In the genomic region with DNA sequence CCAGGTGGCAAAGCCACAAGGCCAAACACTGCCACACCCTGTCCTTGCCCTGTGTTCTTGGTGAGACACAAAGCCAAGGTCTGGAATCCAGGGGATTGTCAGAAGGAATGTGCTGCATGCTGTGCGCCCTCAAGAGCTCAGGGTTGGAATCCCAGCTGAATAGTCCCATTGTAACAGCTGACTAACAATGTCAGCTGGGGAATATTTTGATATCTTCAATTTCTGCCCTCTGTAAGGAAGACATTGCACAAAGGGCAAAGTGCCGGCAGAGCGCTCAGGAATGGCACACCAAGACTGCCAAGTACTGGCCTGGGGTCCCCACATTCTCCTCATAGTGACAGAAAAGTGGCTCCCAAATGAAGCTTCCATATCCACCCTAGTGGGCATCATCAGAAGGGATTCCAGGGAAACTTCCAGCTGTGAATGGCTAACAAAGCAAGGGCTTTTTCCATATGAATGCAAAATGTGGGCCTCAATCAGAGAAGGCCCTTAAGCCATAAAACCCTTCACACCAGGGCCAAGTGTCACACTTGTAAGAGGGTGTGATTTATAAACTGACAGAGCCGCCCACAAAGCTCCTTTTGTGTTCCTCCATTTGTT, we compare ENCODE assay signal across 8 mouse cellular contexts. TPM values are rescaled to one million over a fixed set of nuclear protein-coding genes. Genes with fewer than 3 reads are reported as not detected.
A peak's percentile ranks its signal among the peaks of the same experiment; 100 is the strongest.
DNase-seq lines count a peak whose midpoint lies in the region; ATAC-seq and TF ChIP-seq lines count a peak whose summit lies in the region.

No protein-coding gene starts in this region.

- H3K4me2 ChIP-seq in forebrain, embryonic 16.5 days (ENCODE audit: low read length), result no peak overlapping the region
- no peak overlapping the region for H3K4me2 ChIP-seq in limb, embryonic 13.5 days (replicated peaks)
- no peak overlapping the region for H3K4me2 ChIP-seq in stomach, postnatal 0 days (replicated peaks; ENCODE audit: low read depth)

- H3K9me3 ChIP-seq in forebrain, embryonic 16.5 days (ENCODE audit: control insufficient read depth, low read length), result no peaks in the 10 kb centered on the region
- H3K9me3 ChIP-seq in limb, embryonic 13.5 days, result no peaks in the 10 kb centered on the region
- no peaks in the 10 kb centered on the region for H3K9me3 ChIP-seq in stomach, postnatal 0 days (ENCODE audit: control insufficient read depth, low read length)

- TF ChIP-seq EP300 in stomach, postnatal 0 days (optimal IDR thresholded peaks at IDR 0.05), result no peak

- 0 out of 2 replicates have a peak overlapping the region, but pooled peaks have one; percentile 6 for H3K27ac ChIP-seq in forebrain, embryonic 16.5 days (ENCODE audit: low read length)
- no peak overlapping the region for H3K27ac ChIP-seq in limb, embryonic 13.5 days
- peak overlapping the region; percentile 67 for H3K27ac ChIP-seq in stomach, postnatal 0 days (replicated peaks)

- H3K4me3 ChIP-seq in forebrain, embryonic 16.5 days (replicated peaks; ENCODE audit: low read length), result no peak overlapping the region
- H3K4me3 ChIP-seq in limb, embryonic 13.5 days, result no peak overlapping the region
- no peak overlapping the region for H3K4me3 ChIP-seq in stomach, postnatal 0 days (ENCODE audit: low read depth, low read length)

- intact Hi-C loops in left cerebral cortex, postnatal 14 days (cut with DNase I), result no loop called here

- H3K9ac ChIP-seq in forebrain, embryonic 16.5 days (replicated peaks; ENCODE audit: low read depth, low read length), result no peak overlapping the region
- no peak overlapping the region for H3K9ac ChIP-seq in limb, embryonic 13.5 days
- no peak overlapping the region for H3K9ac ChIP-seq in stomach, postnatal 0 days (ENCODE audit: low read length)

- H3K27me3 ChIP-seq in forebrain, embryonic 16.5 days (replicated peaks; ENCODE audit: control insufficient read depth, insufficient read depth, low read length), result no peaks in the 10 kb centered on the region
- H3K27me3 ChIP-seq in limb, embryonic 13.5 days, result no peaks in the 10 kb centered on the region
- H3K27me3 ChIP-seq in stomach, postnatal 0 days (ENCODE audit: control insufficient read depth, insufficient read depth, low read length), result no peaks in the 10 kb centered on the region

- H3K4me1 ChIP-seq in forebrain, embryonic 16.5 days (replicated peaks; ENCODE audit: control insufficient read depth, insufficient read depth, low read length), result peaks cover 6% of the 10 kb centered on the region
- H3K4me1 ChIP-seq in limb, embryonic 13.5 days, result no peaks in the 10 kb centered on the region
- no peaks in the 10 kb centered on the region; the same call in 1 of the 2 replicates for H3K4me1 ChIP-seq in stomach, postnatal 0 days (replicated peaks; ENCODE audit: control insufficient read depth, insufficient read depth)

- DNase-seq in adrenal gland, adult (ENCODE audit: inconsistent age in 2 of 2, low spot score in 1 of 2), result peak; percentile 37 to 72
- no peak for DNase-seq in adrenal gland, postnatal 4 days (ENCODE audit: low spot score in 2 of 2)
- peak; percentile 95 for DNase-seq in Muller cell, postnatal 12 days (ENCODE audit: inconsistent ontology term)
- DNase-seq in stomach, postnatal 0 days (ENCODE audit: low spot score), result peak; percentile 53
- DNase-seq in frontal cortex, postnatal 10 days (ENCODE audit: low spot score in 2 of 2), result no peak
- DNase-seq in left cerebral cortex, postnatal 14 days (ENCODE audit: low spot score in 2 of 2), result no peak

- H3K36me3 ChIP-seq in forebrain, embryonic 16.5 days (ENCODE audit: control insufficient read depth, insufficient read depth), result peaks cover 7% of the 10 kb centered on the region; the same call in 1 of the 2 replicates
- H3K36me3 ChIP-seq in limb, embryonic 13.5 days, result peaks cover 80% of the 10 kb centered on the region
- no peaks in the 10 kb centered on the region; the same call in 1 of the 2 replicates for H3K36me3 ChIP-seq in stomach, postnatal 0 days (ENCODE audit: control insufficient read depth, insufficient read depth, low read length)

- peak; percentile 47; the same call in 1 of the 2 replicates for ATAC-seq in forebrain, embryonic 16.5 days
- 0 out of 2 replicates have a peak, but pooled peaks have one; percentile 32 for ATAC-seq in limb, embryonic 13.5 days (ENCODE audit: low FRiP score, low read depth)
- ATAC-seq in stomach, postnatal 0 days (ENCODE audit: low FRiP score, low TSS enrichment), result peak; percentile 75

- peak; percentile 51 for TF ChIP-seq CTCF in stomach, postnatal 0 days (IDR thresholded peaks at IDR 0.05; ENCODE audit: low read depth)

- 8% methylated on average over 4 of the region's 4 CpGs for WGBS in forebrain, embryonic 16.5 days
- 46% methylated on average over 4 of the region's 4 CpGs for WGBS in limb, embryonic 13.5 days
- 46% methylated on average over 4 of the region's 4 CpGs for WGBS in stomach, postnatal 0 days

RNA-seq across cellular contexts. Expression of a gene that starts 22.6 kb away (rescaled TPM):
- 100 to 1,000 TPM; 100 to 101 TPM for total RNA-seq in adrenal gland, postnatal 4 days (2021)
- 297 and 304 TPM in 2 replicates for polyA plus RNA-seq in forebrain, embryonic 16.5 days (2015; fragmentation: Nextera tagmentation; extraction: Ambion mirVana)
- polyA plus RNA-seq in limb, embryonic 13.5 days (2015; fragmentation: Nextera tagmentation; extraction: Ambion mirVana), result 359 and 362 TPM in 2 replicates
- 119 and 123 TPM in 2 replicates for polyA plus RNA-seq in stomach, postnatal 0 days (2015; fragmentation: Nextera tagmentation; extraction: Ambion mirVana)
- 100 to 1,000 TPM; 103 to 108 TPM for total RNA-seq in left cerebral cortex, postnatal 14 days (2021)

RNA-seq across cellular contexts. Expression of a gene that starts 35.7 kb away (rescaled TPM):
- 10 to 100 TPM; 60.7 to 62.1 TPM for total RNA-seq in adrenal gland, postnatal 4 days (2021)
- polyA plus RNA-seq in forebrain, embryonic 16.5 days (2015; fragmentation: Nextera tagmentation; extraction: Ambion mirVana), result 18.6 and 19.3 TPM in 2 replicates
- 18.2 and 18.5 TPM in 2 replicates for polyA plus RNA-seq in limb, embryonic 13.5 days (2015; fragmentation: Nextera tagmentation; extraction: Ambion mirVana)
- polyA plus RNA-seq in stomach, postnatal 0 days (2015; fragmentation: Nextera tagmentation; extraction: Ambion mirVana), result 5.9 and 6.2 TPM in 2 replicates
- total RNA-seq in left cerebral cortex, postnatal 14 days (2021), result 10 to 100 TPM; 55.1 to 55.7 TPM

RNA-seq across cellular contexts. Expression of a gene that starts 56.8 kb away (rescaled TPM):
- total RNA-seq in adrenal gland, postnatal 4 days (2021), result 1 to 10 TPM; 9.6 to 9.9 TPM
- 17.6 and 18.9 TPM in 2 replicates for polyA plus RNA-seq in forebrain, embryonic 16.5 days (2015; fragmentation: Nextera tagmentation; extraction: Ambion mirVana)
- polyA plus RNA-seq in limb, embryonic 13.5 days (2015; fragmentation: Nextera tagmentation; extraction: Ambion mirVana), result 5.0 and 5.1 TPM in 2 replicates
- polyA plus RNA-seq in stomach, postnatal 0 days (2015; fragmentation: Nextera tagmentation; extraction: Ambion mirVana), result 3.7 and 5.0 TPM in 2 replicates
- total RNA-seq in left cerebral cortex, postnatal 14 days (2021), result 10 to 100 TPM; 22.3 to 23.0 TPM

Comparison
In these comparisons a context has a peak if more than half of its experiments do, and no peak if none do; other contexts are left out.
1. DNase-seq: peak in adrenal gland, adult (2 of 2), Muller cell, postnatal 12 days (single experiment) and stomach, postnatal 0 days (single experiment); none in adrenal gland, postnatal 4 days (0 of 2), frontal cortex, postnatal 10 days (0 of 2) and left cerebral cortex, postnatal 14 days (0 of 2).
2. Peak in every context shown above with its lines, with median percentiles within 50 percentile points of each other: ATAC-seq.